Mouse (Mus musculus) erythroblast, embryonic 14.5 days (primary cell): ENCODE data around the gene Tamm41.

Source experiments
- GATA1 ChIP-seq: IDR thresholded peaks from 2 replicates; pipeline ENCODE4 v1.6.1; 2012; ENCODE audit warnings: low read length, inconsistent platforms, mixed read lengths
- TAL1 ChIP-seq: IDR thresholded peaks from 3 replicates; pipeline ENCODE4 v1.6.1; 2012; ENCODE audit warnings: low read length, inconsistent platforms, mixed read lengths

GRCm38 (mm10) chr6:114969213-114970120, 68.2 kb downstream of the Tamm41 start, which contains the start of gene Vgll4:
- no peak for TF ChIP-seq GATA1
- no peak for TF ChIP-seq TAL1
